Mouse (Mus musculus) lung, postnatal 0 days (tissue): ENCODE measurements around the gene Tmem59l. TPM values are rescaled to one million over a fixed set of nuclear protein-coding genes. Genes with fewer than 3 reads are reported as not detected.

ENCODE experiments used
- ATAC-seq: fragments of 200-750 bp; cut with Nextera tagmentation; 2 replicates; pipeline ENCODE4 v1.8.0; 2017; ENCODE audit warnings: moderate library complexity
- DNase-seq: peaks from one replicate; pipeline ENCODE4 v3.0.0-alpha.2; 2016; ENCODE audit warnings: low spot score
- H3K27ac ChIP-seq: fragments of 300-500 bp; sonication (generic); 2 replicates; pipeline ENCODE4 v1.5.1; 2014; ENCODE audit warnings: antibody characterized with exemption, mild to moderate bottlenecking, low read length, mixed read lengths
- H3K27me3 ChIP-seq: fragments of 300-500 bp; sonication (generic); replicated peaks from 2 replicates; pipeline ENCODE4 v1.6.1; 2014; ENCODE audit warnings: low read length, mixed read lengths; ENCODE audit not compliant: insufficient read depth
- H3K36me3 ChIP-seq: fragments of 300-500 bp; sonication (generic); 2 replicates; pipeline ENCODE4 v1.6.1; 2014; ENCODE audit warnings: low read length, mixed read lengths; ENCODE audit not compliant: insufficient read depth
- H3K4me1 ChIP-seq: fragments of 300-500 bp; sonication (generic); 2 replicates; pipeline ENCODE4 v1.6.1; 2014; ENCODE audit warnings: antibody characterized with exemption, low read depth, low read length, mixed read lengths; ENCODE audit not compliant: insufficient read depth
- H3K4me2 ChIP-seq: fragments of 300-500 bp; sonication (generic); replicated peaks from 2 replicates; pipeline ENCODE4 v1.6.1; 2014; ENCODE audit warnings: low read depth, mild to moderate bottlenecking, low read length, moderate library complexity, mixed read lengths
- H3K4me3 ChIP-seq: fragments of 300-500 bp; sonication (generic); 2 replicates; pipeline ENCODE4 v1.5.1; 2014; ENCODE audit warnings: low read depth, low read length
- H3K9ac ChIP-seq: fragments of 300-500 bp; sonication (generic); replicated peaks from 2 replicates; pipeline ENCODE4 v1.6.1; 2014; ENCODE audit warnings: low read depth, mild to moderate bottlenecking
- H3K9me3 ChIP-seq: fragments of 300-500 bp; sonication (generic); 2 replicates; pipeline ENCODE4 v1.6.1; 2016; ENCODE audit warnings: low read length, mixed read lengths
- CTCF ChIP-seq: IDR thresholded peaks from 2 replicates; pipeline ENCODE4 v1.5.1; 2016; ENCODE audit warnings: antibody characterized with exemption, mild to moderate bottlenecking
- EP300 ChIP-seq: IDR thresholded peaks from 2 replicates; pipeline ENCODE4 v1.6.1; 2016; ENCODE audit warnings: antibody characterized with exemption, mild to moderate bottlenecking, control low read depth
- WGBS: fragments of 180-500 bp; shearing (Covaris S2); extraction: QIAGEN DNeasy Blood & Tissue Kit; methylation state at CpG from one replicate; pipeline ENCODE4 v1.1.7; 2014; 5-methylcytosine and 5-hydroxymethylcytosine counted together
- polyA plus RNA-seq: library from polyadenylated mRNA; unstranded; fragments of >200 nt; fragmentation: Nextera tagmentation; extraction: Ambion mirVana; gene quantifications from 2 replicates; pipeline ENCODE4 v1.2.1, GENCODE M21; 2015

Tmem59l gene
- polyA plus RNA-seq, 1 experiment from 2014 or later, result 5.2 TPM

GRCm38 (mm10) chr8:70476333-70477268 is 10.6 kb downstream of the Tmem59l start, which contains the start of gene Klhl26:
Gene Klhl26 (minus strand): TSS chr8:70476968.
- Histone ChIP-seq H3K9ac (peak within 1 kb of the TSS; percentile 92), H3K4me1 (peaks cover 6% of the 10 kb centered on the region; the same call in 1 of the 2 replicates), H3K27ac (peak within 1 kb of the TSS; percentile 82), H3K27me3 (no peaks in the 10 kb centered on the region), H3K9me3 (no peaks in the 10 kb centered on the region), H3K4me2 (peak within 1 kb of the TSS; percentile 91), H3K4me3 (peak within 1 kb of the TSS; percentile 80), H3K36me3 (no peaks in the 10 kb centered on the region)
- peak; percentile 98 for DNase-seq
- under 1% methylated on average over 50 of the region's 53 CpGs for WGBS
- ATAC-seq, result peak; percentile 90
- TF ChIP-seq CTCF (no peak), EP300 (peak; percentile 46; the same call in 1 of the 2 replicates)

DNA sequence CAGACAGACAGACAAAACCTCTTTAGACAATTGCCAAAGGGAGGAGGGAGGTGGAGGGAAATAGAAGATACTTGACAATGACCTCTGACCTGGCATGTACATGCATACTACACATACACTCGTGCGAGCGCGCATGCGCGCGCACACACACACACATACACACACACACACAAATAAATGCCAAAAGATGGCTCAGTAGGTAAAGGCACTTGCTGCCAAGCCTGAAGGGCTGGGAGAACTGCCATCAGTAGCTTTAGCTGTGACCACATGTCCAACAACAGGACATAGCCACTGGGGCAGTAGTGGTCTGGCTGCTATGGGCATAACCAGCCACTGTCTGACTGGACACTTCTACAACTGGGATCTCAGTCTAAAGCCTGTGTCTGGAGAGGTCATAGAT is 15.3 kb downstream of the Tmem59l start:
- Histone ChIP-seq H3K4me1 (peaks cover 24% of the 10 kb centered on the region; the same call in 1 of the 2 replicates), H3K4me3 (no peak overlapping the region), H3K27ac (no peak overlapping the region), H3K4me2 (no peak overlapping the region), H3K27me3 (no peaks in the 10 kb centered on the region), H3K9me3 (no peaks in the 10 kb centered on the region), H3K9ac (no peak overlapping the region), H3K36me3 (no peaks in the 10 kb centered on the region)
- ATAC-seq (no peak), DNase-seq (no peak)
- 97% methylated on average over 7 of the region's 7 CpGs for WGBS
- TF ChIP-seq EP300 (no peak), CTCF (no peak)

DNA sequence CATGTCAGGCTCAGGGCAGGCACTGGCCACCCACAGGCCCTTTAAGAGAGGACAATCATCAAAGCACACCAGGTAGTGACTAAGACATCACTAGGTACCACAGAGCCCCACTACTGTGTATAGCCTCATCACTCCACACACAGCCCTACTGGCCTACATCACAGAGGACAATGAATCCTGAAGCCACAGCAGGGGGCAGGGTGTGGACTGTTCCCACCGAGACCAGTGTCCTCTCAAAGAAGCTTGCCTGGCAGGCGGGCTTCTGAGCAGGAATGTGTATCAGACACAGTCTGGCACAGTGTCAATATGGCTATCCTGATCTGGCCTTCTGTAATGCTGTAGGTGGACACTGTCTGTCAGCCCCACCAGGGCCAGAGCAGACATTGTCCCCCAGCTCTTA is 17.2 kb downstream of the Tmem59l start:
- no peak for ATAC-seq
- H3K9ac ChIP-seq, result no peak overlapping the region
- no peak overlapping the region for H3K27ac ChIP-seq
- no peak for DNase-seq
- H3K36me3 ChIP-seq, result no peaks in the 10 kb centered on the region
- TF ChIP-seq CTCF, result no peak
- TF ChIP-seq EP300, result no peak
- H3K4me3 ChIP-seq, result no peak overlapping the region
- H3K4me1 ChIP-seq, result peaks cover 18% of the 10 kb centered on the region; the same call in 1 of the 2 replicates
- 60% methylated on average over 2 of the region's 2 CpGs for WGBS
- no peaks in the 10 kb centered on the region for H3K27me3 ChIP-seq
- H3K9me3 ChIP-seq, result no peaks in the 10 kb centered on the region
- H3K4me2 ChIP-seq, result no peak overlapping the region

GRCm38 (mm10) chr8:70469295-70469916 is 17.8 kb downstream of the Tmem59l start:
- Histone ChIP-seq H3K9ac (no peak overlapping the region), H3K4me1 (peaks cover 18% of the 10 kb centered on the region; the same call in 1 of the 2 replicates), H3K9me3 (no peaks in the 10 kb centered on the region), H3K27me3 (no peaks in the 10 kb centered on the region), H3K4me3 (no peak overlapping the region), H3K4me2 (no peak overlapping the region), H3K27ac (peak overlapping the region; percentile 62; the same call in 1 of the 2 replicates), H3K36me3 (no peaks in the 10 kb centered on the region)
- TF ChIP-seq CTCF (no peak), EP300 (no peak)
- DNase-seq (no peak), ATAC-seq (peak; percentile 63)
- 24% methylated on average over 10 of the region's 10 CpGs for WGBS

GRCm38 (mm10) chr8:70468733-70469132 is 18.4 kb downstream of the Tmem59l start:
- H3K9me3 ChIP-seq, result no peaks in the 10 kb centered on the region
- no peak overlapping the region for H3K4me3 ChIP-seq
- DNase-seq (peak; percentile 84), ATAC-seq (peak; percentile 90)
- no peak overlapping the region for H3K9ac ChIP-seq
- H3K4me2 ChIP-seq, result no peak overlapping the region
- no peaks in the 10 kb centered on the region for H3K27me3 ChIP-seq
- 59% methylated on average over 4 of the region's 4 CpGs for WGBS
- H3K4me1 ChIP-seq, result peaks cover 18% of the 10 kb centered on the region; the same call in 1 of the 2 replicates
- no peak for TF ChIP-seq EP300
- no peak for TF ChIP-seq CTCF
- H3K36me3 ChIP-seq, result no peaks in the 10 kb centered on the region
- no peak overlapping the region for H3K27ac ChIP-seq

DNA sequence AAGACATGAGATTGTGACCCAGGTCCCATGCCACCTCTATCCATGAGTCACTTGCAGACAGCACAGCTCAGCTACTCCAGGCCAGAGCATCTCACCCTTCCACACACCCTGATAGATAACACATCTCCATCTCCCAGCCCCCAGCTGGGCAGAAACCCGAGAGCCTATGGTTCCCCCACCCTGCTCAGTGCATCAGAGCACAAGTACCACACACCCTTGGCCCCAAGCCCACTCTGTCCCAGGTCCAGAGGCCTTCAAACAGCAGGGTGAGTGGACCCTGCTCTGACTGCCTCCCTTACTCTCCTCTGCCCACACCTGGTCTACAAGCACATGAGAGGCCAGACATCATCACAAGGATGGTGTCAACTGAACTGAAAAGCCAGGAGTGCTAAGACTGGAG is 19.3 kb downstream of the Tmem59l start:
- TF ChIP-seq EP300, result no peak
- TF ChIP-seq CTCF, result no peak
- Histone ChIP-seq H3K4me2 (no peak overlapping the region), H3K4me3 (no peak overlapping the region), H3K4me1 (peaks cover 18% of the 10 kb centered on the region; the same call in 1 of the 2 replicates), H3K9me3 (no peaks in the 10 kb centered on the region), H3K9ac (no peak overlapping the region), H3K36me3 (no peaks in the 10 kb centered on the region), H3K27ac (no peak overlapping the region), H3K27me3 (no peaks in the 10 kb centered on the region)
- ATAC-seq (no peak), DNase-seq (no peak)
- WGBS, result 16% methylated on average over 1 of the region's 1 CpGs
